Mouse (Mus musculus): ENCODE data around the gene Kcnk4. TPM values are rescaled to one million over a fixed set of nuclear protein-coding genes. Genes with fewer than 3 reads are reported as not detected.

Kcnk4 gene
- total and polyA plus RNA-seq, 2 experiments, result 0.05 TPM; not detected in 1

DNA sequence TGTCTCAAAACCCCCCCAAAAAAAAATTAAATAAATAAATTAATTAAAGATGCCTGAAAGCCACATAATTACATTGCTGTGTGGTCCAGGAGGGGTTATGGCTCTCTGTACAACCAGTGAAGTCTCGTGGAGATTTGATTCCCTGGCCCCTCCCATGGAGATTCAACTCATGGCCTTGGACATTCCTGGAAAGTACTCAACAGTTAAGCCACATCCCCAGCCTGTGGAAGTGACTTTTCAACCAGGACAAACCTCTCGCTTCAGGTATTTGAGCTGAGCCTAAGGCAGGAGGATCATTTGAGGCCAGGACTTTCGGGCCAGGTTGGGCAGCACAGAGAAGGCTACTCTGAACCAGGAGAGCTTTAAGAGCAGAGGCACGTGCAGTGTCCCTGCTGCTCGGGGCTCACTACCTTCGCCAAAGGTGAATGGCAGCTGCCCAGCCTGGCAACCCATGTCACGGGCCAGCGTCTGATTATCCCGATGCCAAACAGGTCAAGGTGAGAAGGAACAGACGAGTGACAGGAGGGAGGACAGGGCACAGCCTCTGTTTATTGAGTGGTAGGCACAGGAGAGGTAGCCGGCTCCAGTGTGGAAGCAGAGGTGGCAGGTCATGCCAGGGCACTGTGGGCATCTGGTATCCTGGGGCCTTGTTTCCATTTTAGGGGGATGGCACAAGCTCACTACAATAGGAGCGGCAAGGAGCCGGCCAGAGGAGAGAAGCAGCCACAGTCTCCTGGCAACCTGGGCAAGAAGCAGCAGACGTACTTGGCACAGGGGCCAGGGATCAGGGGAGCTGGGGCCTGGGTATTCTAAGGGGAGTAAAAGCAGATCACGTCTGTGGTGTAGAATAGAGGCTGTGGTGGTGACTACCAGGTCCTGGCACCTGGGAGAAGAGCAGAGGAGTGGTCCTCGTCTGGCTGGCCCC, 3.5 kb upstream of the Kcnk4 start:
- Histone ChIP-seq H3K36me3 (ENCODE audit: control insufficient read depth, insufficient read depth, low read length) (no peaks in the 10 kb centered on the region), H3K79me2 (ENCODE audit: control insufficient read depth, insufficient read depth, low read length) (peaks cover 4% of the 10 kb centered on the region), H3K27me3 (ENCODE audit: control insufficient read depth, insufficient read depth, low read length) (peaks cover 10% of the 10 kb centered on the region), H3K27ac (replicated peaks; ENCODE audit: insufficient read depth, low read depth, low read length) (peak overlapping the region; percentile 52), H3K9ac (ENCODE audit: low read depth, low read length) (no peak overlapping the region), H3K4me1 (ENCODE audit: control insufficient read depth, insufficient read depth, low read length) (peaks cover 21% of the 10 kb centered on the region), H3K4me3 (ENCODE audit: insufficient read depth, low read depth, low read length) (no peak overlapping the region)
- 30% methylated on average over 16 of the region's 16 CpGs for WGBS
- peak; percentile 90 for DNase-seq (ENCODE audit: extremely low read depth, low read depth, low spot score)
- TF ChIP-seq CTCF (IDR thresholded peaks at IDR 0.05; ENCODE audit: low read depth, low read length) (no peak), POLR2A (IDR thresholded peaks at IDR 0.05; ENCODE audit: extremely low read depth, insufficient read depth, low read length) (no peak)

DNA sequence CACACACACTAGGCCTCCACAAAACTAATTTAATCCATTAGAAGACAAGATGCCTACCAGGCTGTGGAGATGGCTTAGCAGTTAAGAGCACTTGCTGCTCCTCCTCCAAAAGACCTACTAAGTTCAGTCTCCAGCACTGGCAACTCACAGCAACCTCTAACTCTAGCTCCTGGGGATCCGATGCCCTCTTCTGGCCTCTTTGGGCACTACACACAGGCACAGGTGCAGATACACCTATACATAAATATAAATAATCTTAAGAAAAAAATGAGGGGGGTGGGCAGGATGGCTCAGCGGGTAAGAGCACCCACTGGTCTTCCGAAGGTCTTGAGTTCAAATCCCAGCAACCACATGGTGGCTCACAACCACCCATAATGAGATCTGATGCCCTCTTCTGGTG, 2.0 kb upstream of the Kcnk4 start:
- no peak overlapping the region for H3K27ac ChIP-seq (replicated peaks; ENCODE audit: insufficient read depth, low read depth, low read length)
- H3K36me3 ChIP-seq (ENCODE audit: control insufficient read depth, insufficient read depth, low read length), result no peaks in the 10 kb centered on the region
- 44% methylated on average over 3 of the region's 3 CpGs for WGBS
- peaks cover 20% of the 10 kb centered on the region for H3K4me1 ChIP-seq (ENCODE audit: control insufficient read depth, insufficient read depth, low read length)
- H3K79me2 ChIP-seq (ENCODE audit: control insufficient read depth, insufficient read depth, low read length), result no peaks in the 10 kb centered on the region
- no peak overlapping the region for H3K9ac ChIP-seq (ENCODE audit: low read depth, low read length)
- H3K4me3 ChIP-seq (ENCODE audit: insufficient read depth, low read depth, low read length), result no peak overlapping the region
- no peak for DNase-seq (ENCODE audit: extremely low read depth, low read depth, low spot score)
- peaks cover 10% of the 10 kb centered on the region for H3K27me3 ChIP-seq (ENCODE audit: control insufficient read depth, insufficient read depth, low read length)
- no peak for TF ChIP-seq POLR2A (IDR thresholded peaks at IDR 0.05; ENCODE audit: extremely low read depth, insufficient read depth, low read length)
- TF ChIP-seq CTCF (IDR thresholded peaks at IDR 0.05; ENCODE audit: low read depth, low read length), result peak; percentile 56; the same call in 1 of the 2 replicates

- TF ChIP-seq POLR2A (IDR thresholded peaks at IDR 0.05; ENCODE audit: extremely low read depth, insufficient read depth, low read length), result no peak
- no peak for TF ChIP-seq CTCF (IDR thresholded peaks at IDR 0.05; ENCODE audit: low read depth, low read length)
- Histone ChIP-seq H3K9ac (ENCODE audit: low read depth, low read length) (peak overlapping the region; percentile 38; the same call in 1 of the 2 replicates), H3K27ac (replicated peaks; ENCODE audit: insufficient read depth, low read depth, low read length) (no peak overlapping the region), H3K79me2 (ENCODE audit: control insufficient read depth, insufficient read depth, low read length) (no peaks in the 10 kb centered on the region), H3K36me3 (ENCODE audit: control insufficient read depth, insufficient read depth, low read length) (no peaks in the 10 kb centered on the region), H3K4me3 (ENCODE audit: insufficient read depth, low read depth, low read length) (peak overlapping the region; percentile 27; the same call in 1 of the 2 replicates), H3K4me1 (ENCODE audit: control insufficient read depth, insufficient read depth, low read length) (peaks cover 13% of the 10 kb centered on the region), H3K27me3 (ENCODE audit: control insufficient read depth, insufficient read depth, low read length) (peaks cover 10% of the 10 kb centered on the region)
- 13% methylated on average over 58 of the region's 58 CpGs for WGBS
- no peak for DNase-seq (ENCODE audit: extremely low read depth, low read depth, low spot score)
Observed at GRCm38 (mm10) chr19:6933436-6934194, 700 bp downstream of the Kcnk4 start.

- no peak for TF ChIP-seq POLR2A (IDR thresholded peaks at IDR 0.05; ENCODE audit: extremely low read depth, insufficient read depth, low read length)
- TF ChIP-seq CTCF (IDR thresholded peaks at IDR 0.05; ENCODE audit: low read depth, low read length), result no peak
- Histone ChIP-seq H3K9ac (ENCODE audit: low read depth, low read length) (no peak overlapping the region), H3K4me1 (ENCODE audit: control insufficient read depth, insufficient read depth, low read length) (peaks cover 8% of the 10 kb centered on the region), H3K27me3 (ENCODE audit: control insufficient read depth, insufficient read depth, low read length) (peaks cover 10% of the 10 kb centered on the region), H3K36me3 (ENCODE audit: control insufficient read depth, insufficient read depth, low read length) (no peaks in the 10 kb centered on the region), H3K27ac (replicated peaks; ENCODE audit: insufficient read depth, low read depth, low read length) (no peak overlapping the region), H3K79me2 (ENCODE audit: control insufficient read depth, insufficient read depth, low read length) (no peaks in the 10 kb centered on the region), H3K4me3 (ENCODE audit: insufficient read depth, low read depth, low read length) (no peak overlapping the region)
- no peak for DNase-seq (ENCODE audit: extremely low read depth, low read depth, low spot score)
- WGBS, result 76% methylated on average over 4 of the region's 4 CpGs
Observed at GRCm38 (mm10) chr19:6933102-6933435, 1.2 kb downstream of the Kcnk4 start.

- H3K36me3 ChIP-seq (ENCODE audit: control insufficient read depth, insufficient read depth, low read length), result no peaks in the 10 kb centered on the region
- H3K9ac ChIP-seq (ENCODE audit: low read depth, low read length), result no peak overlapping the region
- H3K4me3 ChIP-seq (ENCODE audit: insufficient read depth, low read depth, low read length), result no peak overlapping the region
- no peak overlapping the region for H3K27ac ChIP-seq (replicated peaks; ENCODE audit: insufficient read depth, low read depth, low read length)
- H3K79me2 ChIP-seq (ENCODE audit: control insufficient read depth, insufficient read depth, low read length), result no peaks in the 10 kb centered on the region
- no peak for TF ChIP-seq CTCF (IDR thresholded peaks at IDR 0.05; ENCODE audit: low read depth, low read length)
- H3K27me3 ChIP-seq (ENCODE audit: control insufficient read depth, insufficient read depth, low read length), result peaks cover 10% of the 10 kb centered on the region
- WGBS, result 16% methylated on average over 1 of the region's 1 CpGs
- peak; percentile 85 for DNase-seq (ENCODE audit: extremely low read depth, low read depth, low spot score)
- peaks cover 2% of the 10 kb centered on the region for H3K4me1 ChIP-seq (ENCODE audit: control insufficient read depth, insufficient read depth, low read length)
Observed at GRCm38 (mm10) chr19:6932018-6932417, 2.3 kb downstream of the Kcnk4 start.
